Mouse (Mus musculus): Measurements from ENCODE around the gene Ms4a6c. TPM values are rescaled to one million over a fixed set of nuclear protein-coding genes. Genes with fewer than 3 reads are reported as not detected.
"Not testable (repeated sequence)": the region's sequence is repeated elsewhere in the genome, so short reads cannot be mapped to it uniquely, and the experiment has no call there.

Gene Ms4a6c
- polyA plus RNA-seq, 1 experiment from 2014 or later = 5.6 TPM

- no peaks in the 10 kb centered on the region for H3K4me1 ChIP-seq (ENCODE audit: control insufficient read depth in 2 of 2, insufficient read depth in 2 of 2, low read length in 2 of 2)
- no peaks in the 10 kb centered on the region for H3K27me3 ChIP-seq (ENCODE audit: control insufficient read depth, insufficient read depth, low read length)
- H3K9me3 ChIP-seq (ENCODE audit: control insufficient read depth, low read length) = no peaks in the 10 kb centered on the region
- no peak overlapping the region for H3K27ac ChIP-seq (replicated peaks in 1 of 2; ENCODE audit: control insufficient read depth in 1 of 2, insufficient read depth in 1 of 2, low read depth in 2 of 2, low read length in 2 of 2)
- no peak for ATAC-seq (ENCODE audit: insufficient number of reproducible peaks, insufficient read depth, low FRiP score, low read depth)
- no peak overlapping the region for H3K4me2 ChIP-seq (ENCODE audit: low read length)
- no peak overlapping the region for H3K9ac ChIP-seq (ENCODE audit: low read length)
- H3K36me3 ChIP-seq (ENCODE audit: control insufficient read depth, insufficient read depth, low read length) = no peaks in the 10 kb centered on the region
- 65% methylated on average over 5 of the region's 5 CpGs for WGBS
- H3K4me3 ChIP-seq (ENCODE audit: control insufficient read depth in 1 of 2, insufficient read depth in 1 of 2, low read depth in 1 of 2, low read length in 2 of 2) = no peak overlapping the region
These were observed 2.7 kb upstream of the Ms4a6c start for GRCm38 (mm10) chr19:11466471-11466870.

GRCm38 (mm10) chr19:11468361-11468760 is 805 bp upstream of the Ms4a6c start:
- WGBS = 33% methylated on average over 1 of the region's 1 CpGs

GRCm38 (mm10) chr19:11479714-11480113 is 10.5 kb downstream of the Ms4a6c start:
- ATAC-seq (ENCODE audit: insufficient number of reproducible peaks, insufficient read depth, low FRiP score, low read depth) = no peak
- Histone ChIP-seq H3K27ac (replicated peaks in 1 of 2; ENCODE audit: control insufficient read depth in 1 of 2, insufficient read depth in 1 of 2, low read depth in 2 of 2, low read length in 2 of 2) (no peak overlapping the region), H3K27me3 (ENCODE audit: control insufficient read depth, insufficient read depth, low read length) (no peaks in the 10 kb centered on the region), H3K9ac (ENCODE audit: low read length) (no peak overlapping the region), H3K36me3 (ENCODE audit: control insufficient read depth, insufficient read depth, low read length) (no peaks in the 10 kb centered on the region), H3K4me1 (ENCODE audit: control insufficient read depth in 2 of 2, insufficient read depth in 2 of 2, low read length in 2 of 2) (no peaks in the 10 kb centered on the region), H3K4me3 (ENCODE audit: control insufficient read depth in 1 of 2, insufficient read depth in 1 of 2, low read depth in 1 of 2, low read length in 2 of 2) (no peak overlapping the region), H3K9me3 (ENCODE audit: control insufficient read depth, low read length) (no peaks in the 10 kb centered on the region), H3K4me2 (ENCODE audit: low read length) (no peak overlapping the region)
- 87% methylated on average over 2 of the region's 2 CpGs for WGBS

More at GRCm38 (mm10) chr19:11468361-11468760, 805 bp upstream of the Ms4a6c start:
- H3K4me3 ChIP-seq (ENCODE audit: control insufficient read depth in 1 of 2, insufficient read depth in 1 of 2, low read depth in 1 of 2, low read length in 2 of 2); H3K27me3 ChIP-seq (ENCODE audit: control insufficient read depth, insufficient read depth, low read length); H3K9me3 ChIP-seq (ENCODE audit: control insufficient read depth, low read length); H3K4me1 ChIP-seq (ENCODE audit: control insufficient read depth in 2 of 2, insufficient read depth in 2 of 2, low read length in 2 of 2); ATAC-seq (ENCODE audit: insufficient number of reproducible peaks, insufficient read depth, low FRiP score, low read depth); H3K4me2 ChIP-seq (ENCODE audit: low read length); H3K9ac ChIP-seq (ENCODE audit: low read length); H3K36me3 ChIP-seq (ENCODE audit: control insufficient read depth, insufficient read depth, low read length); H3K27ac ChIP-seq (replicated peaks in 1 of 2; ENCODE audit: control insufficient read depth in 1 of 2, insufficient read depth in 1 of 2, low read depth in 2 of 2, low read length in 2 of 2): not testable (repeated sequence)

- whole genome bisulfite sequencing = 80% methylated on average over 2 of the region's 2 CpGs
- no peak overlapping the region for H3K4me3 ChIP-seq (ENCODE audit: control insufficient read depth in 1 of 2, insufficient read depth in 1 of 2, low read depth in 1 of 2, low read length in 2 of 2)
These were observed 13.5 kb downstream of the Ms4a6c start for GRCm38 (mm10) chr19:11482684-11483083.

GRCm38 (mm10) chr19:11483941-11484340 is 14.8 kb downstream of the Ms4a6c start:
- ATAC-seq (ENCODE audit: insufficient number of reproducible peaks, insufficient read depth, low FRiP score, low read depth) = no peak
- no peak overlapping the region for H3K4me2 ChIP-seq (ENCODE audit: low read length)
- WGBS = 57% methylated on average over 4 of the region's 4 CpGs
- no peaks in the 10 kb centered on the region for H3K36me3 ChIP-seq (ENCODE audit: control insufficient read depth, insufficient read depth, low read length)
- H3K4me3 ChIP-seq (ENCODE audit: control insufficient read depth in 1 of 2, insufficient read depth in 1 of 2, low read depth in 1 of 2, low read length in 2 of 2) = no peak overlapping the region
- no peaks in the 10 kb centered on the region for H3K27me3 ChIP-seq (ENCODE audit: control insufficient read depth, insufficient read depth, low read length)
- H3K4me1 ChIP-seq (ENCODE audit: control insufficient read depth in 2 of 2, insufficient read depth in 2 of 2, low read length in 2 of 2) = no peaks in the 10 kb centered on the region
- no peak overlapping the region for H3K27ac ChIP-seq (replicated peaks in 1 of 2; ENCODE audit: control insufficient read depth in 1 of 2, insufficient read depth in 1 of 2, low read depth in 2 of 2, low read length in 2 of 2)
- no peak overlapping the region for H3K9ac ChIP-seq (ENCODE audit: low read length)
- H3K9me3 ChIP-seq (ENCODE audit: control insufficient read depth, low read length) = no peaks in the 10 kb centered on the region

More at GRCm38 (mm10) chr19:11482684-11483083, 13.5 kb downstream of the Ms4a6c start:
- Histone ChIP-seq H3K9me3 (ENCODE audit: control insufficient read depth, low read length) (no peaks in the 10 kb centered on the region), H3K36me3 (ENCODE audit: control insufficient read depth, insufficient read depth, low read length) (no peaks in the 10 kb centered on the region), H3K27me3 (ENCODE audit: control insufficient read depth, insufficient read depth, low read length) (no peaks in the 10 kb centered on the region), H3K4me1 (ENCODE audit: control insufficient read depth in 2 of 2, insufficient read depth in 2 of 2, low read length in 2 of 2) (no peaks in the 10 kb centered on the region), H3K9ac (ENCODE audit: low read length) (no peak overlapping the region), H3K4me2 (ENCODE audit: low read length) (no peak overlapping the region), H3K27ac (replicated peaks in 1 of 2; ENCODE audit: control insufficient read depth in 1 of 2, insufficient read depth in 1 of 2, low read depth in 2 of 2, low read length in 2 of 2) (no peak overlapping the region)
- ATAC-seq (ENCODE audit: insufficient number of reproducible peaks, insufficient read depth, low FRiP score, low read depth) = no peak

- no peaks in the 10 kb centered on the region for H3K36me3 ChIP-seq (ENCODE audit: control insufficient read depth, insufficient read depth, low read length)
- H3K9me3 ChIP-seq (ENCODE audit: control insufficient read depth, low read length) = no peaks in the 10 kb centered on the region
- no peak overlapping the region for H3K4me2 ChIP-seq (ENCODE audit: low read length)
- H3K9ac ChIP-seq (ENCODE audit: low read length) = no peak overlapping the region
- 74% methylated on average over 3 of the region's 3 CpGs for WGBS
- no peaks in the 10 kb centered on the region for H3K27me3 ChIP-seq (ENCODE audit: control insufficient read depth, insufficient read depth, low read length)
- no peak overlapping the region for H3K4me3 ChIP-seq (ENCODE audit: control insufficient read depth in 1 of 2, insufficient read depth in 1 of 2, low read depth in 1 of 2, low read length in 2 of 2)
- no peak for ATAC-seq (ENCODE audit: insufficient number of reproducible peaks, insufficient read depth, low FRiP score, low read depth)
- H3K4me1 ChIP-seq (ENCODE audit: control insufficient read depth in 2 of 2, insufficient read depth in 2 of 2, low read length in 2 of 2) = no peaks in the 10 kb centered on the region
- H3K27ac ChIP-seq (replicated peaks in 1 of 2; ENCODE audit: control insufficient read depth in 1 of 2, insufficient read depth in 1 of 2, low read depth in 2 of 2, low read length in 2 of 2) = no peak overlapping the region
These were observed 15.2 kb downstream of the Ms4a6c start for GRCm38 (mm10) chr19:11484388-11484787.

GRCm38 (mm10) chr19:11485266-11485665 is 16.1 kb downstream of the Ms4a6c start:
- ATAC-seq (ENCODE audit: insufficient number of reproducible peaks, insufficient read depth, low FRiP score, low read depth) = no peak
- 74% methylated on average over 3 of the region's 3 CpGs for WGBS
- H3K27ac ChIP-seq (replicated peaks in 1 of 2; ENCODE audit: control insufficient read depth in 1 of 2, insufficient read depth in 1 of 2, low read depth in 2 of 2, low read length in 2 of 2) = no peak overlapping the region
- no peaks in the 10 kb centered on the region for H3K36me3 ChIP-seq (ENCODE audit: control insufficient read depth, insufficient read depth, low read length)
- H3K4me3 ChIP-seq (ENCODE audit: control insufficient read depth in 1 of 2, insufficient read depth in 1 of 2, low read depth in 1 of 2, low read length in 2 of 2) = no peak overlapping the region
- H3K4me2 ChIP-seq (ENCODE audit: low read length) = no peak overlapping the region
- no peaks in the 10 kb centered on the region for H3K4me1 ChIP-seq (ENCODE audit: control insufficient read depth in 2 of 2, insufficient read depth in 2 of 2, low read length in 2 of 2)
- H3K9me3 ChIP-seq (ENCODE audit: control insufficient read depth, low read length) = no peaks in the 10 kb centered on the region
- H3K27me3 ChIP-seq (ENCODE audit: control insufficient read depth, insufficient read depth, low read length) = no peaks in the 10 kb centered on the region
- H3K9ac ChIP-seq (ENCODE audit: low read length) = no peak overlapping the region

- H3K4me1 ChIP-seq (ENCODE audit: control insufficient read depth in 2 of 2, insufficient read depth in 2 of 2, low read length in 2 of 2) = no peaks in the 10 kb centered on the region
- H3K9me3 ChIP-seq (ENCODE audit: control insufficient read depth, low read length) = no peaks in the 10 kb centered on the region
- no peaks in the 10 kb centered on the region for H3K36me3 ChIP-seq (ENCODE audit: control insufficient read depth, insufficient read depth, low read length)
- 68% methylated on average over 2 of the region's 2 CpGs for WGBS
- no peak within 1 kb of the TSS for H3K9ac ChIP-seq (ENCODE audit: low read length)
- H3K4me3 ChIP-seq (ENCODE audit: control insufficient read depth in 1 of 2, insufficient read depth in 1 of 2, low read depth in 1 of 2, low read length in 2 of 2) = no peak within 1 kb of the TSS
- H3K4me2 ChIP-seq (ENCODE audit: low read length) = no peak within 1 kb of the TSS
- no peak for ATAC-seq (ENCODE audit: insufficient number of reproducible peaks, insufficient read depth, low FRiP score, low read depth)
- no peaks in the 10 kb centered on the region for H3K27me3 ChIP-seq (ENCODE audit: control insufficient read depth, insufficient read depth, low read length)
- no peak within 1 kb of the TSS for H3K27ac ChIP-seq (replicated peaks in 1 of 2; ENCODE audit: control insufficient read depth in 1 of 2, insufficient read depth in 1 of 2, low read depth in 2 of 2, low read length in 2 of 2)
These were observed 16.6 kb downstream of the Ms4a6c start, which contains the start of gene Gm8369 for GRCm38 (mm10) chr19:11485746-11486145. Gm8369 (plus strand) TSS chr19:11485938.
